Mouse (Mus musculus): Measurements from ENCODE around the gene Acox2. TPM values are rescaled to one million over a fixed set of nuclear protein-coding genes. Genes with fewer than 3 reads are reported as not detected.

Acox2 gene
- polyA plus RNA-seq, 1 experiment from 2014 or later: not detected

- Histone ChIP-seq H3K36me3 (replicated peaks; ENCODE audit: control insufficient read depth, insufficient read depth) (no peaks in the 10 kb centered on the region), H3K27ac (no peak overlapping the region), H3K9ac (no peak overlapping the region), H3K4me2 (replicated peaks) (no peak overlapping the region), H3K4me1 (replicated peaks; ENCODE audit: control insufficient read depth, insufficient read depth, low read length) (no peaks in the 10 kb centered on the region), H3K4me3 (replicated peaks; ENCODE audit: low read length) (no peak overlapping the region), H3K9me3 (ENCODE audit: control insufficient read depth, low read length) (no peaks in the 10 kb centered on the region), H3K27me3 (ENCODE audit: control insufficient read depth, insufficient read depth, low read length) (no peaks in the 10 kb centered on the region)
- DNase-seq (ENCODE audit: low spot score) (peak; percentile 72), ATAC-seq (ENCODE audit: low FRiP score) (no peak)
- 84% methylated on average over 7 of the region's 7 CpGs for WGBS
Observed at GRCm38 (mm10) chr14:8255076-8255729, 4.0 kb downstream of the Acox2 start.

GRCm38 (mm10) chr14:8251330-8251885 lies 7.7 kb downstream of the Acox2 start:
- Histone ChIP-seq H3K27me3 (ENCODE audit: control insufficient read depth, insufficient read depth, low read length) (no peaks in the 10 kb centered on the region), H3K4me2 (replicated peaks) (no peak overlapping the region), H3K9ac (no peak overlapping the region), H3K4me3 (replicated peaks; ENCODE audit: low read length) (no peak overlapping the region), H3K27ac (no peak overlapping the region), H3K4me1 (replicated peaks; ENCODE audit: control insufficient read depth, insufficient read depth, low read length) (no peaks in the 10 kb centered on the region), H3K9me3 (ENCODE audit: control insufficient read depth, low read length) (no peaks in the 10 kb centered on the region), H3K36me3 (replicated peaks; ENCODE audit: control insufficient read depth, insufficient read depth) (no peaks in the 10 kb centered on the region)
- 0 out of 2 replicates have a peak, but pooled peaks have one; percentile 33 for ATAC-seq (ENCODE audit: low FRiP score)
- 91% methylated on average over 8 of the region's 8 CpGs for whole genome bisulfite sequencing
- no peak for DNase-seq (ENCODE audit: low spot score)

- no peaks in the 10 kb centered on the region for H3K9me3 ChIP-seq (ENCODE audit: control insufficient read depth, low read length)
- H3K9ac ChIP-seq: no peak overlapping the region
- H3K4me3 ChIP-seq (replicated peaks; ENCODE audit: low read length): no peak overlapping the region
- 87% methylated on average over 9 of the region's 9 CpGs for WGBS
- H3K4me1 ChIP-seq (replicated peaks; ENCODE audit: control insufficient read depth, insufficient read depth, low read length): no peaks in the 10 kb centered on the region
- ATAC-seq (ENCODE audit: low FRiP score) (no peak), DNase-seq (ENCODE audit: low spot score) (no peak)
- no peak overlapping the region for H3K4me2 ChIP-seq (replicated peaks)
- H3K27ac ChIP-seq: no peak overlapping the region
- no peaks in the 10 kb centered on the region for H3K36me3 ChIP-seq (replicated peaks; ENCODE audit: control insufficient read depth, insufficient read depth)
- H3K27me3 ChIP-seq (ENCODE audit: control insufficient read depth, insufficient read depth, low read length): no peaks in the 10 kb centered on the region
Observed at GRCm38 (mm10) chr14:8250141-8250871, 8.8 kb downstream of the Acox2 start.

- no peaks in the 10 kb centered on the region for H3K36me3 ChIP-seq (replicated peaks; ENCODE audit: control insufficient read depth, insufficient read depth)
- H3K4me2 ChIP-seq (replicated peaks): no peak overlapping the region
- H3K27ac ChIP-seq: no peak overlapping the region
- no peaks in the 10 kb centered on the region for H3K9me3 ChIP-seq (ENCODE audit: control insufficient read depth, low read length)
- no peak overlapping the region for H3K9ac ChIP-seq
- DNase-seq (ENCODE audit: low spot score) (no peak), ATAC-seq (ENCODE audit: low FRiP score) (no peak)
- no peaks in the 10 kb centered on the region for H3K4me1 ChIP-seq (replicated peaks; ENCODE audit: control insufficient read depth, insufficient read depth, low read length)
- no peaks in the 10 kb centered on the region for H3K27me3 ChIP-seq (ENCODE audit: control insufficient read depth, insufficient read depth, low read length)
- no peak overlapping the region for H3K4me3 ChIP-seq (replicated peaks; ENCODE audit: low read length)
- WGBS: 95% methylated on average over 1 of the region's 1 CpGs
Observed at GRCm38 (mm10) chr14:8249206-8249605, 9.9 kb downstream of the Acox2 start.

- Histone ChIP-seq H3K4me1 (replicated peaks; ENCODE audit: control insufficient read depth, insufficient read depth, low read length) (no peaks in the 10 kb centered on the region), H3K36me3 (replicated peaks; ENCODE audit: control insufficient read depth, insufficient read depth) (no peaks in the 10 kb centered on the region), H3K9ac (no peak overlapping the region), H3K9me3 (ENCODE audit: control insufficient read depth, low read length) (no peaks in the 10 kb centered on the region), H3K4me3 (replicated peaks; ENCODE audit: low read length) (no peak overlapping the region), H3K4me2 (replicated peaks) (no peak overlapping the region), H3K27ac (no peak overlapping the region), H3K27me3 (ENCODE audit: control insufficient read depth, insufficient read depth, low read length) (no peaks in the 10 kb centered on the region)
- WGBS: 79% methylated on average over 8 of the region's 8 CpGs
- DNase-seq (ENCODE audit: low spot score) (no peak), ATAC-seq (ENCODE audit: low FRiP score) (no peak)
Observed at GRCm38 (mm10) chr14:8246878-8247277, 12.3 kb downstream of the Acox2 start.

GRCm38 (mm10) chr14:8244211-8244611 lies 14.9 kb downstream of the Acox2 start:
- Histone ChIP-seq H3K27ac (no peak overlapping the region), H3K4me2 (replicated peaks) (no peak overlapping the region), H3K4me1 (replicated peaks; ENCODE audit: control insufficient read depth, insufficient read depth, low read length) (no peaks in the 10 kb centered on the region), H3K9ac (no peak overlapping the region), H3K4me3 (replicated peaks; ENCODE audit: low read length) (no peak overlapping the region), H3K9me3 (ENCODE audit: control insufficient read depth, low read length) (no peaks in the 10 kb centered on the region), H3K27me3 (ENCODE audit: control insufficient read depth, insufficient read depth, low read length) (no peaks in the 10 kb centered on the region), H3K36me3 (replicated peaks; ENCODE audit: control insufficient read depth, insufficient read depth) (no peaks in the 10 kb centered on the region)
- DNase-seq (ENCODE audit: low spot score) (no peak), ATAC-seq (ENCODE audit: low FRiP score) (no peak)
- WGBS: 86% methylated on average over 5 of the region's 5 CpGs

GRCm38 (mm10) chr14:8243136-8243888 lies 15.8 kb downstream of the Acox2 start:
- WGBS: 70% methylated on average over 8 of the region's 8 CpGs
- Histone ChIP-seq H3K27ac (no peak overlapping the region), H3K9me3 (ENCODE audit: control insufficient read depth, low read length) (no peaks in the 10 kb centered on the region), H3K4me1 (replicated peaks; ENCODE audit: control insufficient read depth, insufficient read depth, low read length) (no peaks in the 10 kb centered on the region), H3K27me3 (ENCODE audit: control insufficient read depth, insufficient read depth, low read length) (no peaks in the 10 kb centered on the region), H3K4me2 (replicated peaks) (no peak overlapping the region), H3K4me3 (replicated peaks; ENCODE audit: low read length) (no peak overlapping the region), H3K36me3 (replicated peaks; ENCODE audit: control insufficient read depth, insufficient read depth) (no peaks in the 10 kb centered on the region), H3K9ac (no peak overlapping the region)
- ATAC-seq (ENCODE audit: low FRiP score): no peak
- DNase-seq (ENCODE audit: low spot score): no peak

GRCm38 (mm10) chr14:8242388-8242920 lies 16.7 kb downstream of the Acox2 start:
- no peaks in the 10 kb centered on the region for H3K9me3 ChIP-seq (ENCODE audit: control insufficient read depth, low read length)
- DNase-seq (ENCODE audit: low spot score): no peak
- H3K27ac ChIP-seq: no peak overlapping the region
- H3K9ac ChIP-seq: no peak overlapping the region
- H3K4me3 ChIP-seq (replicated peaks; ENCODE audit: low read length): no peak overlapping the region
- peak; percentile 78 for ATAC-seq (ENCODE audit: low FRiP score)
- H3K27me3 ChIP-seq (ENCODE audit: control insufficient read depth, insufficient read depth, low read length): no peaks in the 10 kb centered on the region
- H3K4me1 ChIP-seq (replicated peaks; ENCODE audit: control insufficient read depth, insufficient read depth, low read length): no peaks in the 10 kb centered on the region
- no peaks in the 10 kb centered on the region for H3K36me3 ChIP-seq (replicated peaks; ENCODE audit: control insufficient read depth, insufficient read depth)
- WGBS: 60% methylated on average over 5 of the region's 5 CpGs
- no peak overlapping the region for H3K4me2 ChIP-seq (replicated peaks)

GRCm38 (mm10) chr14:8241816-8242215 lies 17.3 kb downstream of the Acox2 start:
- H3K27me3 ChIP-seq (ENCODE audit: control insufficient read depth, insufficient read depth, low read length): no peaks in the 10 kb centered on the region
- H3K4me2 ChIP-seq (replicated peaks): no peak overlapping the region
- H3K4me1 ChIP-seq (replicated peaks; ENCODE audit: control insufficient read depth, insufficient read depth, low read length): no peaks in the 10 kb centered on the region
- H3K9ac ChIP-seq: no peak overlapping the region
- no peak overlapping the region for H3K4me3 ChIP-seq (replicated peaks; ENCODE audit: low read length)
- no peaks in the 10 kb centered on the region for H3K36me3 ChIP-seq (replicated peaks; ENCODE audit: control insufficient read depth, insufficient read depth)
- DNase-seq (ENCODE audit: low spot score): no peak
- no peak overlapping the region for H3K27ac ChIP-seq
- ATAC-seq (ENCODE audit: low FRiP score): no peak
- H3K9me3 ChIP-seq (ENCODE audit: control insufficient read depth, low read length): no peaks in the 10 kb centered on the region

Data from hindbrain, embryonic 14.5 days (tissue).